Mouse (Mus musculus) C2C12 (cell line): Measurements from ENCODE around the gene Mocs2. TPM values are rescaled to one million over a fixed set of nuclear protein-coding genes. Genes with fewer than 3 reads are reported as not detected.

Source experiments
- H3K27me3 ChIP-seq: one replicate; pipeline ENCODE4 v1.6.1; 2011; ENCODE audit not compliant: control insufficient read depth, insufficient read depth, insufficient read length
- H3K36me3 ChIP-seq: one replicate; pipeline ENCODE4 v1.6.1; 2011; ENCODE audit not compliant: control insufficient read depth, insufficient read depth
- H3K4me3 ChIP-seq: one replicate; pipeline ENCODE4 v1.5.1; 2011; ENCODE audit warnings: mild to moderate bottlenecking, control low read depth; ENCODE audit not compliant: poor library complexity, insufficient read depth, severe bottlenecking
- H3K79me2 ChIP-seq: one replicate; pipeline ENCODE4 v1.6.1; 2011; ENCODE audit not compliant: control insufficient read depth, insufficient read depth
- H3K79me3 ChIP-seq: one replicate; pipeline ENCODE4 v1.6.1; 2011; ENCODE audit warnings: low read depth, control low read depth
- H3ac ChIP-seq: one replicate; pipeline ENCODE3; 2011; ENCODE audit warnings: low read depth; ENCODE audit not compliant: control insufficient read depth, insufficient read length
- CEBPB ChIP-seq: IDR thresholded peaks from one replicate; pipeline ENCODE4 v1.6.1; 2011; ENCODE audit warnings: low read depth, mild to moderate bottlenecking, control low read depth, moderate library complexity
- CTCF ChIP-seq: IDR thresholded peaks from one replicate; pipeline ENCODE4 v1.5.1; 2011; ENCODE audit not compliant: control insufficient read depth, insufficient read depth, insufficient read length
- FOSL1 ChIP-seq: IDR thresholded peaks from one replicate; pipeline ENCODE4 v1.8.0; 2011; ENCODE audit warnings: mild to moderate bottlenecking, low read length; ENCODE audit not compliant: poor library complexity, insufficient read depth, severe bottlenecking
- MAX ChIP-seq: IDR thresholded peaks from one replicate; pipeline ENCODE4 v1.6.1; 2011; ENCODE audit warnings: mild to moderate bottlenecking, control low read depth
- MYOD1 ChIP-seq: IDR thresholded peaks from one replicate; pipeline ENCODE4 v1.6.1; 2011; ENCODE audit warnings: low read depth; ENCODE audit not compliant: control insufficient read depth, insufficient read length
- MYOG ChIP-seq: IDR thresholded peaks from one replicate; pipeline ENCODE4 v1.6.1; 2011; ENCODE audit not compliant: control insufficient read depth, insufficient read length; ENCODE audit errors: extremely low read depth
- USF1 ChIP-seq: IDR thresholded peaks from one replicate; pipeline ENCODE4 v1.6.1; 2011; ENCODE audit warnings: low read depth, mild to moderate bottlenecking, control low read depth, moderate library complexity
- polyA plus RNA-seq: library from polyadenylated mRNA; unstranded; fragments of >200 nt; fragmentation: generic; extraction: Trizol; gene quantifications from one replicate; pipeline ENCODE4 v1.2.1, GENCODE M21; 2012; ENCODE audit warnings: missing spikeins

Mocs2 gene
- polyA plus RNA-seq, 1 experiment, result 28.2 TPM

GRCm38 (mm10) chr13:114843318-114843717 is 25.3 kb downstream of the Mocs2 start:
- Histone ChIP-seq H3K27me3 (no peaks in the 10 kb centered on the region), H3K79me2 (no peaks in the 10 kb centered on the region), H3ac (no peak overlapping the region), H3K36me3 (no peaks in the 10 kb centered on the region), H3K79me3 (no peaks in the 10 kb centered on the region), H3K4me3 (no peak overlapping the region)
- no peak for TF ChIP-seq FOSL1
- TF ChIP-seq MYOG, result no peak
- no peak for TF ChIP-seq USF1
- TF ChIP-seq MYOD1, result no peak
- TF ChIP-seq CTCF, result no peak
- no peak for TF ChIP-seq CEBPB
- TF ChIP-seq MAX, result no peak

GRCm38 (mm10) chr13:114845804-114846203 is 27.8 kb downstream of the Mocs2 start:
- no peaks in the 10 kb centered on the region for H3K27me3 ChIP-seq
- no peaks in the 10 kb centered on the region for H3K36me3 ChIP-seq
- no peaks in the 10 kb centered on the region for H3K79me3 ChIP-seq
- H3K79me2 ChIP-seq, result no peaks in the 10 kb centered on the region
- H3K4me3 ChIP-seq, result no peak overlapping the region
- no peak overlapping the region for H3ac ChIP-seq
- TF ChIP-seq USF1 (no peak), CEBPB (no peak), CTCF (no peak), MYOG (no peak), MAX (no peak), FOSL1 (no peak), MYOD1 (no peak)

GRCm38 (mm10) chr13:114848945-114849344 is 30.9 kb downstream of the Mocs2 start:
- H3K27me3 ChIP-seq, result no peaks in the 10 kb centered on the region
- no peak overlapping the region for H3ac ChIP-seq
- H3K79me2 ChIP-seq, result no peaks in the 10 kb centered on the region
- no peak for TF ChIP-seq CTCF
- TF ChIP-seq CEBPB, result no peak
- TF ChIP-seq MYOD1, result no peak
- no peak for TF ChIP-seq MAX
- TF ChIP-seq MYOG, result no peak
- no peak for TF ChIP-seq USF1
- no peak for TF ChIP-seq FOSL1
- H3K36me3 ChIP-seq, result no peaks in the 10 kb centered on the region
- no peaks in the 10 kb centered on the region for H3K79me3 ChIP-seq
- H3K4me3 ChIP-seq, result no peak overlapping the region

GRCm38 (mm10) chr13:114852264-114853111 is 34.5 kb downstream of the Mocs2 start:
- no peak overlapping the region for H3ac ChIP-seq
- TF ChIP-seq CTCF (no peak), FOSL1 (no peak), MAX (no peak), USF1 (no peak), MYOD1 (no peak), MYOG (no peak), CEBPB (no peak)

GRCm38 (mm10) chr13:114853152-114853551 is 35.1 kb downstream of the Mocs2 start:
- TF ChIP-seq USF1 (no peak), FOSL1 (no peak), MAX (no peak), CTCF (no peak), CEBPB (no peak), MYOG (no peak), MYOD1 (no peak)
- Histone ChIP-seq H3K79me3 (no peaks in the 10 kb centered on the region), H3K27me3 (no peaks in the 10 kb centered on the region), H3K79me2 (no peaks in the 10 kb centered on the region), H3K4me3 (no peak overlapping the region), H3ac (no peak overlapping the region), H3K36me3 (no peaks in the 10 kb centered on the region)

More at GRCm38 (mm10) chr13:114852264-114853111, 34.5 kb downstream of the Mocs2 start:
- no peaks in the 10 kb centered on the region for H3K27me3 ChIP-seq
- H3K79me3 ChIP-seq, result no peaks in the 10 kb centered on the region
- no peaks in the 10 kb centered on the region for H3K79me2 ChIP-seq
- H3K36me3 ChIP-seq, result no peaks in the 10 kb centered on the region
- H3K4me3 ChIP-seq, result no peak overlapping the region

DNA sequence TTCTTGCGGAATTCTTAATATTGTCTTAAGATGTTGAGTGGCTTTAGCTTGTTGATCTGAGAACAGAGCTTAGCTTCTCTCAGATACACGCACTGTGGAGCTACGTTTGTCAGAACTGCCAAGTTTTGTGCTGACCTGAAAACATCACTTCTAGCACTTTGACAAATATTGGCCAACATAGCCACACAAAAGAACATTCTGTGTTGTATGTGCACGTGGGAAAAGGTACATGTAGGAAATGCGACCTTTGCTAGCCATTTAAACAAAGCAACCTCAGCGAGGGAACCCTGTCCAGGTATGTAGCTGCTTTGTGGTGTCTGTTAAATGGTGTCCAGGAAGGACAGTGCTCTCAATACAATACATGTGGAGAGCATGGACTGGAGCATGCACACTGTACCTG is 36.0 kb downstream of the Mocs2 start:
- H3K36me3 ChIP-seq, result no peaks in the 10 kb centered on the region
- no peak for TF ChIP-seq CEBPB
- TF ChIP-seq MYOD1, result no peak
- TF ChIP-seq MAX, result no peak
- TF ChIP-seq FOSL1, result no peak
- no peak for TF ChIP-seq USF1
- no peak for TF ChIP-seq CTCF
- no peak for TF ChIP-seq MYOG
- H3K4me3 ChIP-seq, result no peak overlapping the region
- no peaks in the 10 kb centered on the region for H3K79me2 ChIP-seq
- no peaks in the 10 kb centered on the region for H3K27me3 ChIP-seq
- no peak overlapping the region for H3ac ChIP-seq
- no peaks in the 10 kb centered on the region for H3K79me3 ChIP-seq
